Mouse (Mus musculus): Measurements from ENCODE around the gene Olfr872.
"Not testable (repeated sequence)": the region's sequence is repeated elsewhere in the genome, so short reads cannot be mapped to it uniquely, and the experiment has no call there.

Gene Olfr872

GRCm38 (mm10) chr9:20236819-20237218, at the start of gene Olfr872:
TSS of gene Olfr872 (plus strand) at chr9:20237119.
- no peak for DNase-seq (ENCODE audit: low read depth)

- no peak for DNase-seq (ENCODE audit: low read depth)
These were observed 34.8 kb upstream of the Olfr872 start for GRCm38 (mm10) chr9:20202131-20202530.

GRCm38 (mm10) chr9:20203413-20203984, 33.4 kb upstream of the Olfr872 start:
- not testable (repeated sequence) for DNase-seq (ENCODE audit: low read depth)

GRCm38 (mm10) chr9:20210812-20211211, 26.1 kb upstream of the Olfr872 start:
- DNase-seq (ENCODE audit: low read depth) = no peak

- no peak for DNase-seq (ENCODE audit: low read depth)
These were observed 25.4 kb upstream of the Olfr872 start for GRCm38 (mm10) chr9:20211477-20211876.

GRCm38 (mm10) chr9:20211907-20212306, 25.0 kb upstream of the Olfr872 start, which contains the start of gene Olfr871:
TSS of gene Olfr871 (plus strand) at chr9:20212207.
- DNase-seq (ENCODE audit: low read depth) = no peak

GRCm38 (mm10) chr9:20237378-20237777, 459 bp downstream of the Olfr872 start:
- DNase-seq (ENCODE audit: low read depth) = no peak

GRCm38 (mm10) chr9:20282051-20282450, 45.1 kb downstream of the Olfr872 start, which contains the start of gene Olfr39:
TSS of gene Olfr39 (plus strand) at chr9:20282351.
- no peak for DNase-seq (ENCODE audit: low read depth)

GRCm38 (mm10) chr9:20295562-20295961, 58.6 kb downstream of the Olfr872 start:
- not testable (repeated sequence) for DNase-seq (ENCODE audit: low read depth)

GRCm38 (mm10) chr9:20298232-20298631, 61.3 kb downstream of the Olfr872 start, which contains the start of gene Olfr873:
TSS of gene Olfr873 (plus strand) at chr9:20298532.
- no peak for DNase-seq (ENCODE audit: low read depth)
